Mouse (Mus musculus): ENCODE measurements around the gene Plod1.

DNA sequence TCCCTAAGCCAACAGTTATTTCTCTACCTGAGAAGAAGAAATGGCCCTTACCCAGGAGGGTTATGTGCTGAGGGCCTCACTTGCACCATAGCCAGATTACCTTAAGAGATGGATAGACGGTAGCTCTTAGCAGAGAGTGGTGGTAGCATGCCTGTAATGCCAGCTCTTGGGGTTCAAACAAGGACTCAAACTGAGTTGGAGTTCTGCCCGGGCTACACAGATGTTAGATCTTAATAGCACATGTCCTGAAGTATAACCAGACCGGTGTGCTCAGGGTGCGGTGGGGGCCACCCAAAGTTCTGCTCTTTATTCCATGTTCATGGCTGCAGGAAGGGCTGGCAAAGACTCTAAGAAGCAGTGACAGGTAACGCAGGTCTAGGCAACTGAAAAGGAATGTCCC lies 27.1 kb downstream of the Plod1 start:
- TF ChIP-seq POLR2A (IDR thresholded peaks at IDR 0.05; ENCODE audit: control insufficient read depth, low read depth, low read length) (no peak), CTCF (IDR thresholded peaks at IDR 0.05; ENCODE audit: control insufficient read depth, insufficient read depth, insufficient replicate concordance, low read depth, low read length) (no peak)

All from testis, adult 2 months (tissue).